Mouse (Mus musculus): ENCODE data around the gene Sema4c.

DNA sequence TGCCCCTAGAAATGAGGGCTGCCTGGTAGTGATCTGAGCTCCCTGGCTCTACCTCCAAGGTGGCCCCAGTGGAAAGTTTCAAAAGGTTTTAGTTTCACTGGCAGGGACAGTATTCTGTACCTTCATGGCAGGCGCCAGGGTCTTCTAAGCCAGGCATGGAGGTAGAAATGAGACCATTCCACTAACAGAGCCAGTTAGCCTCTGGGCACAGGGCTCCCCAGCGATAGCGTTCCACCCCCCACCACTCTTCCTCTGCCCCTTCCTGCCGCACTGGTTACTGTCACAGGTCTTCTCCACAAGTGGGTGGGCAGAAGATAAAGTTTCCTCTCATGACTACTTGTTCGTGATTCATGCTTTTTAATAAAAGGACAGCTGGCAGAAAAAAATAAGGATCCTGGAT lies 1.7 kb upstream of the Sema4c start:
- TF ChIP-seq POLR2A (IDR thresholded peaks at IDR 0.05; ENCODE audit: control insufficient read depth, extremely low read depth, insufficient read depth, low read length, poor library complexity) (no peak), CTCF (IDR thresholded peaks at IDR 0.05; ENCODE audit: borderline replicate concordance, control insufficient read depth, extremely low read depth, insufficient read depth, low read length, poor library complexity) (no peak)

Data from thymus, adult 2 months (tissue).